Mouse (Mus musculus): Measurements from ENCODE around the gene Cdh23.

DNA sequence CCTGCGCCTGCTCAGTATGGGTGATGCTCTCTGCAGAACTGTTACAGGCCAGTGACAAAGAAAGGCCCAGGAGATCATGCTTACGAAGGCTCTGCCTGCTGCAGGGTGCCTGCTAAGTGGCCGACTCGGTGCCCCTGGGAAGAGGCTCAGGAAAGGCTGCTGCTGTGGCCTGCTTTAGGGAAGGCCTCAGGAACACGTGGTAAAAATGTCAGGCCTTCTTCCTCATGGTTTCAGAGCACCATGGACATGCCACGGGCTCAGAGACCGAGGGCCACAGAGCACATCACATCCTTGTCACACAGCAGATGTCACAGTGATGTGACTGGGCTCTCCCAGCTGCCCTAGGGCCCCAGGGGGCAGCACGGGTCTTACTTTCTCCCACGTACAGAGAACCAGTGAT lies 47.4 kb upstream of the Cdh23 start:
- TF ChIP-seq CTCF (IDR thresholded peaks at IDR 0.05; ENCODE audit: low read depth, low read length) (no peak), GATA2 (IDR thresholded peaks at IDR 0.05; ENCODE audit: borderline replicate concordance, low read depth, low read length) (no peak)

Measured in G1E (cell line).